Mouse (Mus musculus) kidney, adult 2 months (tissue): Measurements from ENCODE around the gene Pcsk6.

Source experiments
- CTCF ChIP-seq: fragments of 200-500 bp; conservative IDR thresholded peaks from 2 replicates; pipeline ENCODE4 v1.5.1; 2011; ENCODE audit warnings: low read depth, mild to moderate bottlenecking, control low read depth, low read length, moderate library complexity, mixed read lengths; ENCODE audit not compliant: insufficient read depth, insufficient read length
- POLR2A ChIP-seq: fragments of 200-500 bp; IDR thresholded peaks from one replicate; pipeline ENCODE4 v1.6.1; 2011; ENCODE audit warnings: low read depth, low read length, control low read depth

DNA sequence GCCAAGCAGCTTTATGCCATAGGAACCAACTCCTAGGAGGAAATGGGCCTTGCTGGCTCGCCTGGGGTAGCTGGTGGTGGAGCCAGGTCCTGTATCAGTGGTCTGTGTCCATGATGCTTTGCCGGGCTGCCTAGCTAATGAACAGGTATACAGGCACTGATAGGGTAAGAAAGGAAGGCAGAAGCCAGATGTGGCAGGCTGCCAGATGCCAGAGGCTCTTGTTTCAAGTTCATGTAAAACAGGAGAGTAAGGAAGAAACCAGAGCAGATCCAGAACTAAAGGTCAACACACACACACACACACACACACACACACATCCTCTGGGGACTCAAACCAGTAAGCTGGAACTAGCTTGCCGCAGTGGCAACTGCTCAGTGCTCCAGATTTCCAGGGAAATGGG is 176.7 kb downstream of the Pcsk6 start:
- TF ChIP-seq POLR2A (no peak), CTCF (no peak)
